Mouse (Mus musculus) limb, embryonic 13.5 days (tissue): ENCODE measurements around the gene Bsnd. TPM values are rescaled to one million over a fixed set of nuclear protein-coding genes. Genes with fewer than 3 reads are reported as not detected.

Experiments
- ATAC-seq: fragments of 200-750 bp; cut with Nextera tagmentation; 2 replicates; pipeline ENCODE4 v1.8.0; 2017; ENCODE audit warnings: low read depth, moderate number of reproducible peaks, moderate TSS enrichment; ENCODE audit not compliant: low FRiP score
- H3K27ac ChIP-seq: fragments of 300-500 bp; sonication (generic); 2 replicates; pipeline ENCODE4 v1.5.1; 2015; ENCODE audit warnings: inconsistent platforms, mild to moderate bottlenecking, moderate library complexity
- H3K27me3 ChIP-seq: fragments of 300-500 bp; sonication (generic); 2 replicates; pipeline ENCODE4 v1.6.1; 2015; ENCODE audit warnings: mild to moderate bottlenecking, inconsistent platforms
- H3K36me3 ChIP-seq: fragments of 300-500 bp; sonication (generic); 2 replicates; pipeline ENCODE4 v1.6.1; 2015; ENCODE audit warnings: inconsistent platforms, mild to moderate bottlenecking, moderate library complexity
- H3K4me1 ChIP-seq: fragments of 300-500 bp; sonication (generic); 2 replicates; pipeline ENCODE4 v1.6.1; 2015; ENCODE audit warnings: inconsistent platforms
- H3K4me2 ChIP-seq: fragments of 300-500 bp; sonication (generic); replicated peaks from 2 replicates; pipeline ENCODE4 v1.6.1; 2015; ENCODE audit warnings: inconsistent platforms, mild to moderate bottlenecking, moderate library complexity
- H3K4me3 ChIP-seq: fragments of 300-500 bp; sonication (generic); 2 replicates; pipeline ENCODE4 v1.5.1; 2015; ENCODE audit warnings: moderate library complexity, mild to moderate bottlenecking, inconsistent platforms
- H3K9ac ChIP-seq: fragments of 300-500 bp; sonication (generic); 2 replicates; pipeline ENCODE4 v1.6.1; 2015; ENCODE audit warnings: mild to moderate bottlenecking, inconsistent platforms
- H3K9me3 ChIP-seq: fragments of 300-500 bp; sonication (generic); 2 replicates; pipeline ENCODE4 v1.6.1; 2016; ENCODE audit warnings: inconsistent platforms
- WGBS: fragments of 180-500 bp; shearing (Covaris S2); methylation state at CpG from one replicate; pipeline ENCODE4 v1.1.7; 2015; 5-methylcytosine and 5-hydroxymethylcytosine counted together
- polyA plus RNA-seq: library from polyadenylated mRNA; unstranded; fragments of >200 nt; fragmentation: Nextera tagmentation; extraction: Ambion mirVana; gene quantifications from 2 replicates; pipeline ENCODE4 v1.2.1, GENCODE M21; 2015

The Bsnd gene
- polyA plus RNA-seq, 1 experiment from 2014 or later, result not detected

DNA sequence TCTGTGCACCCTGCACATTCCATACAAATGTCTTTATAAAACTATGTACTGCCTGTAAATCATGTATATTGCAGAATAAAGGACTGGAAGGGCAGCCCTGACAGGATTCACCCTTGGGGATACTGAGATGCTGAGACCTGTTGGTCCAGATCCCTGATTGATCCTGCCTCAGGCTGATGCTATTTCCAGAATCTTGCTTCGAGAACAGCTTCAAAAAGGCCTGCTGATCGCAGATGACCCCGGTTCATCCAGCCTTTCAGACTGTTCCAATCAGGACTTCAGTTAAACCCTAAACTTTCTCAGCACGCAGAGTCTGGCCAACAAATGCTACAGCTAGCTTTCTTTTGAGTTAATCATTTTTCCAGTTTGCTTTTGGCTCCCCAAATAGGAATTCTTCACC, 17.8 kb upstream of the Bsnd start:
- Histone ChIP-seq H3K36me3 (no peaks in the 10 kb centered on the region), H3K27me3 (peaks cover 18% of the 10 kb centered on the region), H3K27ac (no peak overlapping the region), H3K4me1 (0 out of 2 replicates have a peak, but pooled peaks cover 2% of the 10 kb centered on the region), H3K4me3 (no peak overlapping the region), H3K4me2 (no peak overlapping the region), H3K9ac (no peak overlapping the region), H3K9me3 (no peaks in the 10 kb centered on the region)
- 59% methylated on average over 4 of the region's 4 CpGs for WGBS
- no peak for ATAC-seq

- Histone ChIP-seq H3K36me3 (no peaks in the 10 kb centered on the region), H3K9ac (no peak overlapping the region), H3K4me3 (no peak overlapping the region), H3K27ac (no peak overlapping the region), H3K9me3 (no peaks in the 10 kb centered on the region), H3K27me3 (peaks cover 7% of the 10 kb centered on the region; the same call in 1 of the 2 replicates), H3K4me1 (no peaks in the 10 kb centered on the region), H3K4me2 (no peak overlapping the region)
- WGBS, result 75% methylated on average over 14 of the region's 14 CpGs
- ATAC-seq, result no peak
Observed at GRCm38 (mm10) chr4:106505453-106506058, 13.5 kb upstream of the Bsnd start.

DNA sequence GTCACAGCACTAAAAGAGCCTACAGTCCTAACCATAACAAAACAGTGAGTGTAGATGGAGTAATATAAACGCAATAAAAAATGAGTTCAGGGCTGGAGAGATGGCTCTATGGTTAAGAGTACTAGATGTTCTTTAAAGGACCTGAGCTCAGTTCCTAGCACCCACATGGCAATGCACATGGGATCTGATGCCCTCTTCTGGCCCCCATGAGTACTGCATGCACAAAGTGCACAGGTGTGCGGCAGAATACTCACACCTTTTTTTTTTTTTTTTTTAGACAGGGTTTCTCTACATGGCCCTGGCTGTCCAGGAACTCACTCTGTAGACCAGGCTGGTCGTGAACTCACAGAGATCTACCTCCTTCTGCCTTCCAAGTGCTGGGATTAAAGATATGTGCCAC, 11.5 kb upstream of the Bsnd start:
- no peaks in the 10 kb centered on the region for H3K9me3 ChIP-seq
- no peak overlapping the region for H3K27ac ChIP-seq
- no peaks in the 10 kb centered on the region; the same call in 1 of the 2 replicates for H3K27me3 ChIP-seq
- H3K9ac ChIP-seq, result no peak overlapping the region
- no peak overlapping the region for H3K4me2 ChIP-seq
- no peak overlapping the region for H3K4me3 ChIP-seq
- WGBS, result 90% methylated on average over 3 of the region's 3 CpGs
- H3K4me1 ChIP-seq, result peaks cover 11% of the 10 kb centered on the region
- H3K36me3 ChIP-seq, result no peaks in the 10 kb centered on the region
- ATAC-seq, result no peak

GRCm38 (mm10) chr4:106500066-106500465, 8.0 kb upstream of the Bsnd start:
- no peak for ATAC-seq
- Histone ChIP-seq H3K4me3 (no peak overlapping the region), H3K9ac (no peak overlapping the region), H3K27ac (no peak overlapping the region), H3K4me1 (peaks cover 20% of the 10 kb centered on the region), H3K9me3 (no peaks in the 10 kb centered on the region), H3K4me2 (no peak overlapping the region), H3K27me3 (no peaks in the 10 kb centered on the region), H3K36me3 (no peaks in the 10 kb centered on the region)
- 89% methylated on average over 10 of the region's 10 CpGs for WGBS

DNA sequence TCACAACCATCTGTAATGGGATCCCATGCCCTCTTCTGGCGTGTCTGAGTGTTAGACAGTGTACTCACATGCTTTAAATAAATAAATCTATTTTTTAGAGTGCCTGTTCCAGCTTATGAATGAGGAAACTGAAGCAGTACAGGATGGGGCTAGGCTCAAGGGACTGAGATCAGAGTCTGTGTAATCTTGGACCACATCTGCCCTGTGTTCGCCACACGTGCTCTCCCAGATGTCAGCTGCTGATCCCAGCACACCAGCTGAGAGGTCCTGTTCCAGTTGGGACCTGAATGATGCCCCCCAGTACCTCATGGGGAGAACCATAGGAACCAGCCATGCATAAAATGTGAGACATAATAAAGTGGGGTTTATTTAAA, 6.4 kb upstream of the Bsnd start:
- H3K4me1 ChIP-seq, result peaks cover 20% of the 10 kb centered on the region
- H3K27ac ChIP-seq, result no peak overlapping the region
- WGBS, result 30% methylated on average over 3 of the region's 3 CpGs
- no peaks in the 10 kb centered on the region for H3K9me3 ChIP-seq
- H3K9ac ChIP-seq, result no peak overlapping the region
- H3K4me2 ChIP-seq, result no peak overlapping the region
- ATAC-seq, result no peak
- no peaks in the 10 kb centered on the region; the same call in 1 of the 2 replicates for H3K27me3 ChIP-seq
- H3K4me3 ChIP-seq, result no peak overlapping the region
- no peaks in the 10 kb centered on the region for H3K36me3 ChIP-seq

GRCm38 (mm10) chr4:106497776-106498470, 5.8 kb upstream of the Bsnd start:
- H3K27me3 ChIP-seq, result no peaks in the 10 kb centered on the region; the same call in 1 of the 2 replicates
- no peaks in the 10 kb centered on the region for H3K36me3 ChIP-seq
- H3K9ac ChIP-seq, result no peak overlapping the region
- no peak overlapping the region for H3K27ac ChIP-seq
- no peak overlapping the region for H3K4me3 ChIP-seq
- H3K9me3 ChIP-seq, result no peaks in the 10 kb centered on the region
- no peak overlapping the region for H3K4me2 ChIP-seq
- 0 out of 2 replicates have a peak, but pooled peaks have one; percentile 21 for ATAC-seq
- WGBS, result 51% methylated on average over 8 of the region's 8 CpGs
- H3K4me1 ChIP-seq, result peaks cover 20% of the 10 kb centered on the region

DNA sequence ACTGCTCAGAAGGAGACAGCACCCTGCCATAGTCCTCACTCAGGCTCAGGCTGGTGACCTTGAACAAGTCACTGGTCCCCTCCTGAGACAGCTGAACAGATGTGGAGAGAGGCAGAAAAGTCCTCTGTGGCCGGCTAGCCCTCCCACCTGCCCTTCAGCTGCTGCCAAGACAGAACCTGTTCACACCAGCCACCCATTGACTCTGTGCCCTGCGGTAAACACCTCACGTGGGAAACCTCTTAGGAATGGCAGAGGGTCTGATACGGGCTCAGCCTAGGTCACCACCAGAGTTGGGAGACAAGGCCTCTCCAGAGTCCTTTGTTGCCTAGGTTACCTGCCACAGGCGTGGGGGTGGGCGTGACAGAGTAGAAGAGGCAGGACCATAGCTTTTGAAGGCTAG, 4.8 kb upstream of the Bsnd start:
- Histone ChIP-seq H3K27ac (no peak overlapping the region), H3K9ac (no peak overlapping the region), H3K4me1 (peaks cover 20% of the 10 kb centered on the region), H3K27me3 (no peaks in the 10 kb centered on the region; the same call in 1 of the 2 replicates), H3K9me3 (no peaks in the 10 kb centered on the region), H3K4me2 (no peak overlapping the region), H3K4me3 (no peak overlapping the region), H3K36me3 (no peaks in the 10 kb centered on the region)
- ATAC-seq, result no peak
- 57% methylated on average over 6 of the region's 6 CpGs for WGBS

DNA sequence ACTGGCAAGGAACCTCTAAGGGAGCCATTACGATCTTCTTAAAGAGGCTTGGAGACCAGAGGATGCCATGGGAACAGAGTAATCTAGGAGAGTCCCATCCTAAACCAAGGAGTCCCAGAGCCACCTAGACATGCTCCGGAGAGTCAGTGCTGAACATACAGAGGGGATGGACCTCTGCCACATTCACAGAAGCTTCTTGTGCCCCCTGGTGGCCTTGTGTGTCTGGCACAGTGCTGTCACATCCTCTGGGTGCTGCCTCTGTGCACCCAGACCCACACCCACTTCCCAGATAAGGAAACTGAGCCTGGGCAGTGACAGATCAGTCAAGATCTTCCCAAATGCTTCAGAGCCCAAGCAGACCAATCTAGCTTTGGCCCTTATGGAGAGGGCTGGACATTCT, 1.6 kb upstream of the Bsnd start:
- Histone ChIP-seq H3K4me3 (no peak overlapping the region), H3K4me1 (peaks cover 10% of the 10 kb centered on the region), H3K9me3 (no peaks in the 10 kb centered on the region), H3K9ac (no peak overlapping the region), H3K4me2 (no peak overlapping the region), H3K36me3 (no peaks in the 10 kb centered on the region), H3K27me3 (no peaks in the 10 kb centered on the region; the same call in 1 of the 2 replicates), H3K27ac (no peak overlapping the region)
- 66% methylated on average over 2 of the region's 2 CpGs for WGBS
- ATAC-seq, result no peak

DNA sequence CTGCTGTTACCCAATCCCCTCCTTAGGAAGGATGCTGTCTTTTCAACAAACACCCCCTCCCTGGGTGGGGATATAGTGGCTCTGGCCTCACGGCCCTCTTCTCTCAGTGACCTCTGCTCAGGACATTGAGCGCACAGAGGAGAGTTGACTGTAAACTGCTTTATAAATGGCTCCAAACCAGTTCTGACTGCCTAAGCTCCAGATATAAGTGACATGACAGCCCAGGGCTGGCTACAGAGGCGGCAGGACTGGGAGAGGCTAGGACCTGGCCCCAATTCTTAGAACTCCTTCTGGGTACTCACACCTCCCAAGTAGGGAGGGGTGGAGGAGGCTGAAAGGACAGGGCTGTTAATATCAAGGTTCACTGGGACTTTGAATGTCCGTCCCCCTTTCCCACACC, 1.5 kb downstream of the Bsnd start:
- ATAC-seq, result no peak
- H3K4me2 ChIP-seq, result no peak overlapping the region
- H3K4me3 ChIP-seq, result no peak overlapping the region
- H3K27me3 ChIP-seq, result no peaks in the 10 kb centered on the region; the same call in 1 of the 2 replicates
- H3K27ac ChIP-seq, result no peak overlapping the region
- H3K4me1 ChIP-seq, result no peaks in the 10 kb centered on the region
- no peak overlapping the region for H3K9ac ChIP-seq
- H3K9me3 ChIP-seq, result no peaks in the 10 kb centered on the region
- no peaks in the 10 kb centered on the region for H3K36me3 ChIP-seq
- 57% methylated on average over 4 of the region's 4 CpGs for WGBS

- H3K4me2 ChIP-seq, result no peak overlapping the region
- WGBS, result 81% methylated on average over 1 of the region's 1 CpGs
- no peak overlapping the region for H3K9ac ChIP-seq
- ATAC-seq, result no peak
- H3K9me3 ChIP-seq, result no peaks in the 10 kb centered on the region
- H3K4me1 ChIP-seq, result no peaks in the 10 kb centered on the region
- peaks cover 44% of the 10 kb centered on the region for H3K27me3 ChIP-seq
- H3K36me3 ChIP-seq, result no peaks in the 10 kb centered on the region
- no peak overlapping the region for H3K4me3 ChIP-seq
- no peak overlapping the region for H3K27ac ChIP-seq
Observed at GRCm38 (mm10) chr4:106483831-106484230, 8.3 kb downstream of the Bsnd start.

DNA sequence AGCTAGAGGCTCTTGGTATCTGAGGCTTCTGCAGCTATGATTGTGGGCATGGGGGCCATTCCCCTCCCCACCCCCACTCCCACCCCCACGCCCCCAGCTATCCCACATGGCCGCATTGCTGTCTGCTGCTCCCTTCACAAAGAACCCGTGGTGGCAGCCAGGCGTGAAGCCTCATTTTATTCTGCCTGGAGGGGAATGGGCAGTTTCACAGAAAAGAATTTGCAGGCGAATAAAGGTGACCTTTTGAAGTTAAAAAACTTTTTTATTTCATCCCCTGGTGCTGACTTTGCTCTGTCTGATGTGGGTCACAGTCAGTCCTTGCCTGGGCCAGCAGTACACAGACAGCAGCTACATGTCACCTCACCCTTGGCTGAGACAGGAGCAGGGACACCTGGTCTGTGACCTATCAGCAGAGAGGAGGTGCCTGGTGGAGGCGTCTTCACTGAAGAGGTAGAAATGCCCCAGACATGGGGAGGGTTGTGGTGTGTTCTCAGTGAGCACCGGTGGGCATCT, 8.8 kb downstream of the Bsnd start:
- H3K9ac ChIP-seq, result no peak overlapping the region
- H3K36me3 ChIP-seq, result no peaks in the 10 kb centered on the region
- WGBS, result 37% methylated on average over 7 of the region's 7 CpGs
- H3K27me3 ChIP-seq, result peaks cover 44% of the 10 kb centered on the region
- no peak overlapping the region for H3K4me3 ChIP-seq
- H3K4me2 ChIP-seq, result no peak overlapping the region
- H3K4me1 ChIP-seq, result no peaks in the 10 kb centered on the region
- no peaks in the 10 kb centered on the region for H3K9me3 ChIP-seq
- H3K27ac ChIP-seq, result no peak overlapping the region
- ATAC-seq, result no peak

DNA sequence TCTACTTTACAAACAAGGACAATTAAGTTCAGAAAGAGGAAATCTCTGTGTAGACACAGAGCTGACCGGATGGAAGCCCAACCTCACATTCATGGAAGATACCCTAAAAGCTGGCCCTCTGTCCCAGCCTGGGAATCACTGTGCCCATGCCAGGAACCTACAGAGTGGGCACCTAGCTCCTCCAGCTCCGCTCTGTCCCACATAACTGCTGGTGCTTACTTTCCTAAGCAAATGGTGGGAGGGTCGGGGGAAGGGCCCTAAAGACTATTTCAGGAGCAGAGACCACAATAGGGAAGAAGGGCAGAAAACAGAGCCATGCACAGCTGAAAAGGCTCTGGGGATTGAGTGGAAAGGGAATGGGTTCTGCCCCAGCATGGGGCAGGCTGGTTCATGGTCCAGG, 11.5 kb downstream of the Bsnd start:
- H3K36me3 ChIP-seq, result no peaks in the 10 kb centered on the region
- H3K27ac ChIP-seq, result no peak overlapping the region
- no peak overlapping the region for H3K4me2 ChIP-seq
- no peak for ATAC-seq
- no peak overlapping the region for H3K4me3 ChIP-seq
- WGBS, result 74% methylated on average over 3 of the region's 3 CpGs
- H3K9me3 ChIP-seq, result no peaks in the 10 kb centered on the region
- H3K27me3 ChIP-seq, result peaks cover 44% of the 10 kb centered on the region
- no peaks in the 10 kb centered on the region for H3K4me1 ChIP-seq
- H3K9ac ChIP-seq, result no peak overlapping the region
